Mouse (Mus musculus): Measurements from ENCODE around the gene Snrnp25. TPM values are rescaled to one million over a fixed set of nuclear protein-coding genes. Genes with fewer than 3 reads are reported as not detected.
A peak's percentile ranks its signal among the peaks of the same experiment; 100 is the strongest.

The Snrnp25 gene
- polyA plus RNA-seq, 1 experiment from 2014 or later, result 93.1 TPM

DNA sequence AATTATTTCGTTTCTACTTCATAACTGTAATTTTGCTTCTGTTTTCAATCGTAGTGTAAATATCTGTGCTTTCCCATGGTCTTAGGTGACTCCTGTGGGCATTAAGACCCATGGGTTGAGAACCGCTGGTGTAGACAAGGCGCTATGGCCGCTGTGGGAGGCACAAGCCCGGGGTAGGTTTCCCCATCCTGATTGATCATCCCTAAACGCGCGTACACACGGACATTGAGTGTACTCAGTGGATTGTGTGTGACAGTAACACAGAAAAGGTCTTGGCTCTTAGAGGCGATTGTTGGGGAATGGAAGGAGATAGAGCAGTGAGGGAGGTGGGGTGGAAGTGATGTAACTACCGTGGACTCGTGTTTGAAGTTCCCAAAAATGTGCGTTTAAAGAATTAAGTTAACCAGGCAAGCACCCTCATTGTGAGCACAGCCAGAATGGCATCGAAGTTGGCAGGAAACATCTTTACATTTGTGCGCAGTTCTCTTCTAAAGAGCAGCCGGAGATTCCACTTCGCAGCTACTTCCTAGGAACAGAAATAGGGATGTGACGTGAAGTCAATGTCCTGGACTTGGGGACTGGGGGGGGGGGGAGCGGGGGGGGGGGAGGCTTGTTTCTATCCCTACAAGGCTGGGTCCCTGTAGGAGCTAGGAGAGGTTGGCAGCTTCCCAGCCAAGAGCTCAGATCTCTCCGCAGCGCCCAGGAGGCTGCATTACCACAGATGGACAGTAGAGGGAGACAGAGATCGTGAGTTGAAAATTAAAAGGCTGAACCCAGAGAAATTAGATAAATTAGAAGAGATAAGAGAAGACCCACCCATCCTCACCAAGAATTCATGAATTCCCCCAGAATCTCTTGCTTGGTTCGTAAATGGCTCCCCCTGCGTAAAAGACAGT lies 23.0 kb upstream of the Snrnp25 start:
- Histone ChIP-seq H3K4me2 (no peak overlapping the region), H3K27me3 (no peaks in the 10 kb centered on the region; the same call in 1 of the 2 replicates), H3K9me3 (replicated peaks) (0 out of 2 replicates have a peak, but pooled peaks cover 3% of the 10 kb centered on the region), H3K9ac (no peak overlapping the region), H3K4me1 (replicated peaks) (no peaks in the 10 kb centered on the region), H3K36me3 (no peaks in the 10 kb centered on the region), H3K27ac (no peak overlapping the region), H3K4me3 (replicated peaks) (no peak overlapping the region)
- WGBS (ENCODE audit: insufficient replicate concordance), result 38% methylated on average over 25 of the region's 25 CpGs
- ATAC-seq (ENCODE audit: low read depth) (no peak), DNase-seq (peak; percentile 54)

DNA sequence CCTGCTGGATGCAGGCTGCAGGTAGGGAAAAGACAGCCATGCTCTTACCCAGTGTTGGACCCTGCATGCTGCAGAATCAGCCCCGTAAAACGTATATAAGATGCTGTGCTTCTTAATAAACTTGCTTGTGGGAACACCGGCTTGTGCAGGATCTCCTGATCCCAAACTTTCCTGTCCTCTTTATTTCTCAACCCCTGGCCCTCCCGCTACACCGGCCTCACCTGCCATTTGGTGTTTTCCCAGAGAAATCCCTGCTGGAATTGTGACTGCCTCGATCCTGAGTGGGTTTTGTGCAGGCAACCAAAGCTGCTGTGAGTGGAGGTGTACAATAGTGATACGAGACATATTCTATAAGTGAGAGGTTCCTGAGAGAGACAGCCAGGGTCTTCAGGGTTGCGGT lies 20.7 kb upstream of the Snrnp25 start:
- no peak overlapping the region for H3K27ac ChIP-seq
- DNase-seq (no peak), ATAC-seq (ENCODE audit: low read depth) (no peak)
- H3K9me3 ChIP-seq (replicated peaks), result no peaks in the 10 kb centered on the region
- WGBS (ENCODE audit: insufficient replicate concordance), result 76% methylated on average over 8 of the region's 8 CpGs
- no peaks in the 10 kb centered on the region; the same call in 1 of the 2 replicates for H3K27me3 ChIP-seq
- no peak overlapping the region for H3K4me3 ChIP-seq (replicated peaks)
- no peaks in the 10 kb centered on the region for H3K4me1 ChIP-seq (replicated peaks)
- H3K4me2 ChIP-seq, result no peak overlapping the region
- H3K36me3 ChIP-seq, result no peaks in the 10 kb centered on the region
- no peak overlapping the region for H3K9ac ChIP-seq

DNA sequence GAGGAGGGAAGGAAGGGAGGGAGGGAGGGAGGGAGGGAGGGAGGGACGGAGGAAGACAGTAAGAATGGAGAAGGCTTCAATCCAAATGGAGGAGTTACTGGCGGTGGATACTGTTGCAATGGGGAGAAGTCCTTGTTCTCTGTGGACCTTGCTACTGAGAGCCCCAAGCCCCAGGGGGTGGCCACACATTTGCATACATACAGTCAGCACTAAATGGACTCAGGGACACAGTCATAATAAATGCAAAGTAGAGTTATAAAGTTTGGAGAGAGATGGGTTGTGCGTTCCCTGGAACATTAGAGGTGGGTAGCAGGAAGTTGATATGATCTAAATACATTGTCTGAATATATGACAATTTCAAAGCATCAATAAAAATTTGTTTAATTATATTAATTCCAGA lies 19.2 kb upstream of the Snrnp25 start:
- no peak overlapping the region for H3K9ac ChIP-seq
- no peaks in the 10 kb centered on the region for H3K9me3 ChIP-seq (replicated peaks)
- H3K4me1 ChIP-seq (replicated peaks), result no peaks in the 10 kb centered on the region
- 73% methylated on average over 3 of the region's 3 CpGs for WGBS (ENCODE audit: insufficient replicate concordance)
- no peaks in the 10 kb centered on the region for H3K36me3 ChIP-seq
- ATAC-seq (ENCODE audit: low read depth) (no peak), DNase-seq (no peak)
- H3K4me2 ChIP-seq, result no peak overlapping the region
- H3K4me3 ChIP-seq (replicated peaks), result no peak overlapping the region
- H3K27ac ChIP-seq, result no peak overlapping the region
- no peaks in the 10 kb centered on the region; the same call in 1 of the 2 replicates for H3K27me3 ChIP-seq

DNA sequence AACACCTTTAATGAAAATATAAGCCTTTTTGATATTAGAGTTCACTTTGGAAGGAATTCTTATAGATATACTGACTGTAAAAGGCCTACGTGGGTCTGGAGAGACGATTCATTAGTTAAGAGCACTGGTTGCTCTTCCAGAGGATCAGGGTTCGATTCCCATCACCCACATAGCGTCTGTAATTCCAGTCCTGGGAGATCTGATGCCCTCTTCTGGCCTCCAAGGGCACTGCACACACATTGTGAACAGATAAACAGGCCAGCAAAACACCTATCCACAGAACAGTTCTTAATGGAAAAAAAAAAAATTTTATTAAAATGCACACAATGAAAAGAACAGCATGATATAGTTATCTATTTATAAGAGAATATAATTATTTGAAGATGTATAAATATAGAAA lies 18.0 kb upstream of the Snrnp25 start:
- Histone ChIP-seq H3K9ac (no peak overlapping the region), H3K36me3 (no peaks in the 10 kb centered on the region), H3K9me3 (replicated peaks) (no peaks in the 10 kb centered on the region), H3K4me1 (replicated peaks) (no peaks in the 10 kb centered on the region), H3K27me3 (no peaks in the 10 kb centered on the region), H3K4me2 (no peak overlapping the region), H3K4me3 (replicated peaks) (no peak overlapping the region), H3K27ac (no peak overlapping the region)
- DNase-seq, result no peak
- 74% methylated on average over 4 of the region's 4 CpGs for WGBS (ENCODE audit: insufficient replicate concordance)
- ATAC-seq (ENCODE audit: low read depth), result no peak

DNA sequence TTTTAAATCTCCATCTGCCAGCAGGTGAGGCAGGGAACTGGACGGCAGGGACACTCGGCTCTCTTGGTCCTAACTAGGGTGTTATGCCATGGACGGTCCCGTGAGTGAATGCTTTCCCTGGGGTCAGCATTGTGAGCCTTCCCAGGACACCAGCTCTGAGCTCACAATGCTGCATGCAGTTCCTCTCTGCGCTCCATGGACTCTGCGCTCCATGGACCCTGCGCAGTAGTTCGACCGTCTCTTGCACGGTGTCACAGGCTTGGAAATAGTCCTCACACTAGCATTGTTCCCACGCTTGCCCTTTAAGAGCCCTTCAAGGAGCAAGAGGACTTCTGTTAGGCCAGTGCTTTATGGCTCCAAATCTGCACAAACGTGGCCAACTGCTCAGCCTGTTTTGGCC lies 16.3 kb upstream of the Snrnp25 start:
- no peak overlapping the region for H3K27ac ChIP-seq
- no peaks in the 10 kb centered on the region for H3K36me3 ChIP-seq
- WGBS (ENCODE audit: insufficient replicate concordance), result 78% methylated on average over 12 of the region's 12 CpGs
- DNase-seq, result no peak
- H3K4me2 ChIP-seq, result no peak overlapping the region
- H3K27me3 ChIP-seq, result no peaks in the 10 kb centered on the region
- H3K9me3 ChIP-seq (replicated peaks), result no peaks in the 10 kb centered on the region
- no peak for ATAC-seq (ENCODE audit: low read depth)
- H3K9ac ChIP-seq, result no peak overlapping the region
- H3K4me3 ChIP-seq (replicated peaks), result no peak overlapping the region
- no peaks in the 10 kb centered on the region for H3K4me1 ChIP-seq (replicated peaks)

DNA sequence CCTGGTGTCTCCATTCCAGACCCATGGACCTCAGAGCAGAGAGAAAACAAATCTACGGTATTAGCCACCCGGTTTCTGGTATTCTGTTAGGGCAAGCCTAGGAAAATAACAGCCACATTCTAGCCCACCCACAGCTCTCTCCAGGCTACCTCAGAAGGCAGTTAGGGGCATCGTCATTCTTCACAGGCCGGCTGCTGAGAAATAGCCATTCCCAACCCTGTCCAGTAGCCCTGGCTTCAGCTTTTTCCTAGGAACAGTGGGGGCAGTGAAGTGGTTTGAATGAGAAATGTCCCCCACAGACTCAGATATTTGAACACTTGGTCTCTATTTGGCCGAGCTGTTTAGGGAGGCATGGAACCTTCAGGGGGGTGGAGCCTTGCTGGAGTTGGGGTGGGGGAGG lies 15.8 kb upstream of the Snrnp25 start:
- H3K9me3 ChIP-seq (replicated peaks), result no peaks in the 10 kb centered on the region
- ATAC-seq (ENCODE audit: low read depth) (no peak), DNase-seq (no peak)
- H3K9ac ChIP-seq, result no peak overlapping the region
- H3K27me3 ChIP-seq, result no peaks in the 10 kb centered on the region
- WGBS (ENCODE audit: insufficient replicate concordance), result 78% methylated on average over 5 of the region's 5 CpGs
- no peak overlapping the region for H3K27ac ChIP-seq
- no peaks in the 10 kb centered on the region for H3K36me3 ChIP-seq
- H3K4me2 ChIP-seq, result no peak overlapping the region
- no peaks in the 10 kb centered on the region for H3K4me1 ChIP-seq (replicated peaks)
- H3K4me3 ChIP-seq (replicated peaks), result no peak overlapping the region

DNA sequence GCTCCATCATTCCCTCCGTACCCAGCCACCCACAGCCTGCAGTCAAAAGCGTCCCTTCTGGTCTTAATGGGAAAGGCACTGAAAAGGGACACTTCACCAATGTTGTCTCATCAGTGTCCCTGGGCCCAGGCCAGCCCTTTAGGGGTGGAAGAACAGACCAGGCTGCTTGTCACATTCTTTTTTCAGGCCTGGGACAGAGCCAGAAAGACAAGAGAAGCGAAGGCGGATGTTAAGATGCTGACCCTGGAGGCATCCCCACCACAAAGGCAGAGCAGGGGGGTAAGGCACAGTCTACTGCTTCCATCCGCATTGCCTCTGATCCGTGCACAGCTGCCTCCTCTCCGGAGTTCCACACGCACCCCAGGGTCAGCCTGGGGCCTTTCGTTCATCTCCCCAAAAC lies 15.1 kb upstream of the Snrnp25 start:
- 76% methylated on average over 9 of the region's 9 CpGs for WGBS (ENCODE audit: insufficient replicate concordance)
- ATAC-seq (ENCODE audit: low read depth) (no peak), DNase-seq (no peak)
- H3K4me3 ChIP-seq (replicated peaks), result no peak overlapping the region
- no peak overlapping the region for H3K27ac ChIP-seq
- no peak overlapping the region for H3K9ac ChIP-seq
- no peaks in the 10 kb centered on the region for H3K4me1 ChIP-seq (replicated peaks)
- no peaks in the 10 kb centered on the region for H3K36me3 ChIP-seq
- H3K9me3 ChIP-seq (replicated peaks), result no peaks in the 10 kb centered on the region
- H3K4me2 ChIP-seq, result no peak overlapping the region
- H3K27me3 ChIP-seq, result no peaks in the 10 kb centered on the region

DNA sequence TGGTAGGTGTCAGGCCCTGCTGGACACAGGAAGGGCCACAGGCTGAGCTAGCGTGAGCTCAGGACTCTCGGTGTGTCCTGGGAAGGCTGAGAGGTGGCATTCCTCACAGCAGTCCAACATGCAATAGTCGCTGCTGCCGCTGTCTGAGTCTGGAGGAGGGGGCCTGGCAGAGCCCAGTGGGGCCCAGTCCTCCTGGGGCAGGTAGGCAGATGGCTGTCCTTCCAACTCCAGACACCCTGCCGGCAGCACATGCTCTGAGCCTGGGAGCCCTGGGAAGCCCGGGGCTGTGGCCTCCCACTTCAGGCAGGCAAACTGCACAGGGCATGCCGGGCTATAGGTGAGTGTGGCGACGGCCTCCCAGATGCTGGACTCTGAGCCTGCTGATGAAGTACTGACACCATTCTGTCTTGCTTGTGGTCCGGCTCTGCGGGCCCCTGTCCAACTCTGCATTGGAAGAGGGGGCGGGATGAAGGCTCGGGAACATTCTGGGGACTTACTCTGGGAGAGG lies 14.6 kb upstream of the Snrnp25 start:
- DNase-seq, result no peak
- no peak overlapping the region for H3K27ac ChIP-seq

DNA sequence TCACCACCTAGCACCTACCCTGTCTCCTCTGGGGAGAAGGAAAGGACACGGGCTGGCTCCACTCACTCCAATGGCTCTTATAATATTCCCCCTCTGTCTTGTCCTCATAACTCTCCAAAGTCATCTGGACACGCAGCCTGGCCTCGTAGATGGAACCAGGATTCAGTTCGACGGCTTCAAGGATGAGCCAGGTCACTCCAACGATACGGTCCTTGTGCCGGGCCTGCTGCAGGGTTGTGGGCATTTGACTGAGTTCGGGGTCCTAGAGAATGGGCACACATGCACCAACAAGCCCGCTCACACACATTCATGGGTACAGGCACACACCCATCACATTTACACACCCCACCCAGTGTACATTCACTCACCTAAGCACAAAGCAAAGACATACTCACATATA lies 12.1 kb upstream of the Snrnp25 start:
- Histone ChIP-seq H3K27me3 (no peaks in the 10 kb centered on the region), H3K9ac (no peak overlapping the region), H3K27ac (no peak overlapping the region), H3K36me3 (no peaks in the 10 kb centered on the region), H3K4me3 (replicated peaks) (no peak overlapping the region), H3K4me2 (no peak overlapping the region), H3K9me3 (replicated peaks) (no peaks in the 10 kb centered on the region), H3K4me1 (replicated peaks) (peaks cover 18% of the 10 kb centered on the region)
- DNase-seq (no peak), ATAC-seq (ENCODE audit: low read depth) (no peak)
- WGBS (ENCODE audit: insufficient replicate concordance), result 83% methylated on average over 10 of the region's 10 CpGs

More for the DNA sequence above, 14.6 kb upstream of the Snrnp25 start:
- Histone ChIP-seq H3K9ac (no peak overlapping the region), H3K4me3 (replicated peaks) (no peak overlapping the region), H3K36me3 (no peaks in the 10 kb centered on the region), H3K27me3 (no peaks in the 10 kb centered on the region), H3K9me3 (replicated peaks) (no peaks in the 10 kb centered on the region), H3K4me2 (no peak overlapping the region), H3K4me1 (replicated peaks) (peaks cover 3% of the 10 kb centered on the region)
- ATAC-seq (ENCODE audit: low read depth), result no peak
- WGBS (ENCODE audit: insufficient replicate concordance), result 77% methylated on average over 13 of the region's 13 CpGs

DNA sequence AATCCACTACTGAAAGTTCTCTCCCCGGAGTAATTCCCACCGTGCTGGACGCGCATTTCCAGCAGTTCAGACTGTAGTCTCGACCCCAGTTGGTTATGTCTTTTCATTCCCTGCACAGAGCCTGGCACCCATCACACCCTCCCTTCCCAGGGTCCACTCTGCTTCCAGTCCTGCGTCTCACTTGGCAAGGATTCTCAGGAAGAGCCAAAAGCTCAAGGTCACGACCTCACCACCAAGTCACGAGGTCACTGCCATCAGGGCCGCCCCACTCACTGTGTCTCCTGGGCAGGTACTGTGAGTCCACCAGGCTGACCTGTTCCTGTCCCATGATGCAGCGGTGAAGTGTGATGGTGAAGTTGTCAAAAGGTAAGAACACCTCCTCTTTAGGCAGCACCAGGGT lies 11.1 kb upstream of the Snrnp25 start:
- H3K27ac ChIP-seq, result no peak overlapping the region
- 68% methylated on average over 10 of the region's 10 CpGs for WGBS (ENCODE audit: insufficient replicate concordance)
- H3K9ac ChIP-seq, result no peak overlapping the region
- ATAC-seq (ENCODE audit: low read depth), result no peak
- no peaks in the 10 kb centered on the region for H3K9me3 ChIP-seq (replicated peaks)
- no peak overlapping the region for H3K4me2 ChIP-seq
- H3K4me3 ChIP-seq (replicated peaks), result no peak overlapping the region
- H3K36me3 ChIP-seq, result no peaks in the 10 kb centered on the region
- peaks cover 22% of the 10 kb centered on the region for H3K4me1 ChIP-seq (replicated peaks)
- H3K27me3 ChIP-seq, result no peaks in the 10 kb centered on the region
- no peak for DNase-seq

DNA sequence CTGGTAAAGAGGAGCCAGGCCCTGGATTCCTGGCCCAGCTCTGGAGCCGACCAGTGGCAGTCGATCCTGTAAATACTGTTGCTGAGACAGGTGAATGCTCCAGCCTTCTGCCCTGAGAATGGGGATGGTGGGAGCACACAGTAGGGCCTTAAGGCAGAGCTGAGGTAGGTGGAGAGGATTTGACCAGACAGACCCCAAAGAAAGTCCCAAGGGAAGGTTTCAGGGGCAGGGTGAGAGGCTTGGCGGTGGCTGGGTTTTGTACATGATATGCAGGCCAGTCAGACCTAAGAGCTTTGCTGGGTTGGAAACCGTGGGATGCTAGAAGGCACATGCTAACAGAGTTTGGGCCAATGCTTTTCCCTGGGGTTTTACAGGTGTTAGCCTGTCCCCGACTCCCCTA lies 10.6 kb upstream of the Snrnp25 start:
- Histone ChIP-seq H3K9me3 (replicated peaks) (no peaks in the 10 kb centered on the region), H3K4me1 (replicated peaks) (peaks cover 28% of the 10 kb centered on the region), H3K27me3 (no peaks in the 10 kb centered on the region), H3K4me2 (no peak overlapping the region), H3K27ac (no peak overlapping the region), H3K9ac (no peak overlapping the region), H3K4me3 (replicated peaks) (no peak overlapping the region), H3K36me3 (no peaks in the 10 kb centered on the region)
- 83% methylated on average over 5 of the region's 5 CpGs for WGBS (ENCODE audit: insufficient replicate concordance)
- DNase-seq (no peak), ATAC-seq (ENCODE audit: low read depth) (no peak)
